Mouse (Mus musculus): ENCODE measurements around the gene Nme4. TPM values are rescaled to one million over a fixed set of nuclear protein-coding genes. Genes with fewer than 3 reads are reported as not detected.

Gene Nme4
- 74.1 and 75.1 TPM in 2 replicates for total RNA-seq (2014; fragmentation: Nextera tagmentation)
- total RNA-seq (2017), result 41.2 and 43.4 TPM in 2 replicates

- peak; percentile 75 for ATAC-seq (replicated peaks; ENCODE audit: poor library complexity, severe bottlenecking)
Measured at GRCm38 (mm10) chr17:26095121-26095740, at the start of gene Nme4. Gene Nme4 (minus strand): TSS chr17:26095602.

- ATAC-seq (replicated peaks; ENCODE audit: poor library complexity, severe bottlenecking), result no peak
Measured at GRCm38 (mm10) chr17:26143386-26143785, 48.0 kb upstream of the Nme4 start.

- no peak for ATAC-seq (replicated peaks; ENCODE audit: poor library complexity, severe bottlenecking)
Measured at GRCm38 (mm10) chr17:26142796-26143195, 47.4 kb upstream of the Nme4 start.

- ATAC-seq (replicated peaks; ENCODE audit: poor library complexity, severe bottlenecking), result peak; percentile 44
Measured at GRCm38 (mm10) chr17:26138901-26139381, 43.5 kb upstream of the Nme4 start.

GRCm38 (mm10) chr17:26138239-26138836 is 42.9 kb upstream of the Nme4 start, which contains the start of gene Axin1:
Gene Axin1 (plus strand): TSS chr17:26138688.
- ATAC-seq (replicated peaks; ENCODE audit: poor library complexity, severe bottlenecking), result peak; percentile 97

GRCm38 (mm10) chr17:26137751-26138130 is 42.3 kb upstream of the Nme4 start:
- no peak for ATAC-seq (replicated peaks; ENCODE audit: poor library complexity, severe bottlenecking)

- no peak for ATAC-seq (replicated peaks; ENCODE audit: poor library complexity, severe bottlenecking)
Measured at GRCm38 (mm10) chr17:26137106-26137750, 41.8 kb upstream of the Nme4 start.

GRCm38 (mm10) chr17:26131856-26132853 is 36.8 kb upstream of the Nme4 start:
- ATAC-seq (replicated peaks; ENCODE audit: poor library complexity, severe bottlenecking), result no peak

- ATAC-seq (replicated peaks; ENCODE audit: poor library complexity, severe bottlenecking), result no peak
Measured at GRCm38 (mm10) chr17:26131062-26131732, 35.8 kb upstream of the Nme4 start.

- ATAC-seq (replicated peaks; ENCODE audit: poor library complexity, severe bottlenecking), result no peak
Measured at GRCm38 (mm10) chr17:26125226-26125625, 29.8 kb upstream of the Nme4 start.

- no peak for ATAC-seq (replicated peaks; ENCODE audit: poor library complexity, severe bottlenecking)
Measured at GRCm38 (mm10) chr17:26124560-26124959, 29.2 kb upstream of the Nme4 start.

GRCm38 (mm10) chr17:26123267-26123684 is 27.9 kb upstream of the Nme4 start, which contains the start of gene Mrpl28:
Gene Mrpl28 (plus strand): TSS chr17:26123500.
- peak; percentile 86 for ATAC-seq (replicated peaks; ENCODE audit: poor library complexity, severe bottlenecking)

GRCm38 (mm10) chr17:26122431-26123140 is 27.2 kb upstream of the Nme4 start:
- no peak for ATAC-seq (replicated peaks; ENCODE audit: poor library complexity, severe bottlenecking)

GRCm38 (mm10) chr17:26119766-26120710 is 24.6 kb upstream of the Nme4 start:
- ATAC-seq (replicated peaks; ENCODE audit: poor library complexity, severe bottlenecking), result peak; percentile 73

- no peak for ATAC-seq (replicated peaks; ENCODE audit: poor library complexity, severe bottlenecking)
Measured at GRCm38 (mm10) chr17:26116503-26117258, 21.3 kb upstream of the Nme4 start.

- ATAC-seq (replicated peaks; ENCODE audit: poor library complexity, severe bottlenecking), result no peak
Measured at GRCm38 (mm10) chr17:26115956-26116487, 20.6 kb upstream of the Nme4 start.
